Mouse (Mus musculus): ENCODE data around the gene Mia. TPM values are rescaled to one million over a fixed set of nuclear protein-coding genes. Genes with fewer than 3 reads are reported as not detected.

Gene Mia
- polyA plus RNA-seq, 1 experiment from 2014 or later, result 9.3 TPM

- Histone ChIP-seq H3K9ac (ENCODE audit: low read length) (peak overlapping the region; percentile 94), H3K27me3 (ENCODE audit: control insufficient read depth, insufficient read depth, low read length) (no peaks in the 10 kb centered on the region), H3K4me2 (ENCODE audit: low read depth, low read length) (peak overlapping the region; percentile 73), H3K9me3 (replicated peaks; ENCODE audit: control insufficient read depth, low read length) (no peaks in the 10 kb centered on the region), H3K4me3 (replicated peaks; ENCODE audit: low read length) (peak overlapping the region; percentile 80), H3K27ac (ENCODE audit: low read length) (peak overlapping the region; percentile 98), H3K36me3 (ENCODE audit: control insufficient read depth, insufficient read depth, low read length) (peaks cover 8% of the 10 kb centered on the region; the same call in 1 of the 2 replicates), H3K4me1 (ENCODE audit: control insufficient read depth, insufficient read depth, low read length) (peaks cover 58% of the 10 kb centered on the region)
- ATAC-seq (ENCODE audit: insufficient read depth, low FRiP score), result no peak
- WGBS, result 61% methylated on average over 23 of the region's 23 CpGs
These were observed 15.8 kb downstream of the Mia start for GRCm38 (mm10) chr7:27165007-27165655.

- Histone ChIP-seq H3K9me3 (replicated peaks; ENCODE audit: control insufficient read depth, low read length) (no peaks in the 10 kb centered on the region), H3K27me3 (ENCODE audit: control insufficient read depth, insufficient read depth, low read length) (no peaks in the 10 kb centered on the region), H3K9ac (ENCODE audit: low read length) (peak overlapping the region; percentile 94), H3K4me2 (ENCODE audit: low read depth, low read length) (peak overlapping the region; percentile 73), H3K4me1 (ENCODE audit: control insufficient read depth, insufficient read depth, low read length) (peaks cover 60% of the 10 kb centered on the region), H3K27ac (ENCODE audit: low read length) (no peak overlapping the region), H3K36me3 (ENCODE audit: control insufficient read depth, insufficient read depth, low read length) (peaks cover 11% of the 10 kb centered on the region), H3K4me3 (replicated peaks; ENCODE audit: low read length) (peak overlapping the region; percentile 80)
- ATAC-seq (ENCODE audit: insufficient read depth, low FRiP score), result no peak
- WGBS, result 77% methylated on average over 33 of the region's 33 CpGs
These were observed 16.6 kb downstream of the Mia start for GRCm38 (mm10) chr7:27164112-27164947.

- Histone ChIP-seq H3K4me2 (ENCODE audit: low read depth, low read length) (peak overlapping the region; percentile 73), H3K27me3 (ENCODE audit: control insufficient read depth, insufficient read depth, low read length) (no peaks in the 10 kb centered on the region), H3K9ac (ENCODE audit: low read length) (peak overlapping the region; percentile 94), H3K9me3 (replicated peaks; ENCODE audit: control insufficient read depth, low read length) (no peaks in the 10 kb centered on the region), H3K36me3 (ENCODE audit: control insufficient read depth, insufficient read depth, low read length) (peaks cover 20% of the 10 kb centered on the region), H3K27ac (ENCODE audit: low read length) (no peak overlapping the region), H3K4me3 (replicated peaks; ENCODE audit: low read length) (peak overlapping the region; percentile 80), H3K4me1 (ENCODE audit: control insufficient read depth, insufficient read depth, low read length) (peaks cover 60% of the 10 kb centered on the region)
- 62% methylated on average over 5 of the region's 5 CpGs for WGBS
- no peak for ATAC-seq (ENCODE audit: insufficient read depth, low FRiP score)
These were observed 17.5 kb downstream of the Mia start for GRCm38 (mm10) chr7:27163450-27163805.

- peak overlapping the region; percentile 73 for H3K4me2 ChIP-seq (ENCODE audit: low read depth, low read length)
- H3K9me3 ChIP-seq (replicated peaks; ENCODE audit: control insufficient read depth, low read length), result no peaks in the 10 kb centered on the region
- 72% methylated on average over 5 of the region's 5 CpGs for WGBS
- no peaks in the 10 kb centered on the region for H3K27me3 ChIP-seq (ENCODE audit: control insufficient read depth, insufficient read depth, low read length)
- peaks cover 60% of the 10 kb centered on the region for H3K4me1 ChIP-seq (ENCODE audit: control insufficient read depth, insufficient read depth, low read length)
- H3K4me3 ChIP-seq (replicated peaks; ENCODE audit: low read length), result peak overlapping the region; percentile 80; the same call in 1 of the 2 replicates
- no peak for ATAC-seq (ENCODE audit: insufficient read depth, low FRiP score)
- no peak overlapping the region for H3K27ac ChIP-seq (ENCODE audit: low read length)
- H3K36me3 ChIP-seq (ENCODE audit: control insufficient read depth, insufficient read depth, low read length), result peaks cover 25% of the 10 kb centered on the region
- H3K9ac ChIP-seq (ENCODE audit: low read length), result peak overlapping the region; percentile 94; the same call in 1 of the 2 replicates
These were observed 18.0 kb downstream of the Mia start for GRCm38 (mm10) chr7:27162780-27163449.

- Histone ChIP-seq H3K36me3 (ENCODE audit: control insufficient read depth, insufficient read depth, low read length) (peaks cover 29% of the 10 kb centered on the region), H3K9ac (ENCODE audit: low read length) (peak overlapping the region; percentile 34; the same call in 1 of the 2 replicates), H3K4me3 (replicated peaks; ENCODE audit: low read length) (no peak overlapping the region), H3K27ac (ENCODE audit: low read length) (no peak overlapping the region), H3K9me3 (replicated peaks; ENCODE audit: control insufficient read depth, low read length) (no peaks in the 10 kb centered on the region), H3K27me3 (ENCODE audit: control insufficient read depth, insufficient read depth, low read length) (no peaks in the 10 kb centered on the region), H3K4me1 (ENCODE audit: control insufficient read depth, insufficient read depth, low read length) (peaks cover 52% of the 10 kb centered on the region), H3K4me2 (ENCODE audit: low read depth, low read length) (no peak overlapping the region)
- ATAC-seq (ENCODE audit: insufficient read depth, low FRiP score), result no peak
- 84% methylated on average over 4 of the region's 4 CpGs for WGBS
These were observed 19.2 kb downstream of the Mia start for GRCm38 (mm10) chr7:27161744-27162143.

GRCm38 (mm10) chr7:27160921-27161320 lies 20.0 kb downstream of the Mia start:
- Histone ChIP-seq H3K36me3 (ENCODE audit: control insufficient read depth, insufficient read depth, low read length) (peaks cover 29% of the 10 kb centered on the region), H3K4me1 (ENCODE audit: control insufficient read depth, insufficient read depth, low read length) (peaks cover 52% of the 10 kb centered on the region), H3K4me2 (ENCODE audit: low read depth, low read length) (no peak overlapping the region), H3K27me3 (ENCODE audit: control insufficient read depth, insufficient read depth, low read length) (no peaks in the 10 kb centered on the region), H3K27ac (ENCODE audit: low read length) (no peak overlapping the region; the same call in 1 of the 2 replicates), H3K4me3 (replicated peaks; ENCODE audit: low read length) (no peak overlapping the region), H3K9ac (ENCODE audit: low read length) (0 out of 2 replicates have a peak overlapping the region, but pooled peaks have one; percentile 10), H3K9me3 (replicated peaks; ENCODE audit: control insufficient read depth, low read length) (no peaks in the 10 kb centered on the region)
- WGBS, result 88% methylated on average over 3 of the region's 3 CpGs
- no peak for ATAC-seq (ENCODE audit: insufficient read depth, low FRiP score)

GRCm38 (mm10) chr7:27159882-27160281 lies 21.1 kb downstream of the Mia start:
- H3K36me3 ChIP-seq (ENCODE audit: control insufficient read depth, insufficient read depth, low read length), result peaks cover 26% of the 10 kb centered on the region
- H3K4me1 ChIP-seq (ENCODE audit: control insufficient read depth, insufficient read depth, low read length), result peaks cover 44% of the 10 kb centered on the region
- H3K9me3 ChIP-seq (replicated peaks; ENCODE audit: control insufficient read depth, low read length), result no peaks in the 10 kb centered on the region
- no peaks in the 10 kb centered on the region for H3K27me3 ChIP-seq (ENCODE audit: control insufficient read depth, insufficient read depth, low read length)
- H3K4me2 ChIP-seq (ENCODE audit: low read depth, low read length), result no peak overlapping the region
- peak; percentile 87 for ATAC-seq (ENCODE audit: insufficient read depth, low FRiP score)
- 15% methylated on average over 8 of the region's 8 CpGs for WGBS
- H3K27ac ChIP-seq (ENCODE audit: low read length), result peak overlapping the region; percentile 1; the same call in 1 of the 2 replicates
- H3K9ac ChIP-seq (ENCODE audit: low read length), result no peak overlapping the region
- no peak overlapping the region for H3K4me3 ChIP-seq (replicated peaks; ENCODE audit: low read length)

GRCm38 (mm10) chr7:27159256-27159655 lies 21.7 kb downstream of the Mia start:
- Histone ChIP-seq H3K27me3 (ENCODE audit: control insufficient read depth, insufficient read depth, low read length) (no peaks in the 10 kb centered on the region), H3K4me2 (ENCODE audit: low read depth, low read length) (no peak overlapping the region), H3K9ac (ENCODE audit: low read length) (no peak overlapping the region), H3K9me3 (replicated peaks; ENCODE audit: control insufficient read depth, low read length) (no peaks in the 10 kb centered on the region), H3K4me3 (replicated peaks; ENCODE audit: low read length) (no peak overlapping the region), H3K27ac (ENCODE audit: low read length) (no peak overlapping the region), H3K4me1 (ENCODE audit: control insufficient read depth, insufficient read depth, low read length) (peaks cover 38% of the 10 kb centered on the region), H3K36me3 (ENCODE audit: control insufficient read depth, insufficient read depth, low read length) (peaks cover 21% of the 10 kb centered on the region)
- 97% methylated on average over 6 of the region's 6 CpGs for WGBS
- no peak for ATAC-seq (ENCODE audit: insufficient read depth, low FRiP score)

- no peaks in the 10 kb centered on the region for H3K9me3 ChIP-seq (replicated peaks; ENCODE audit: control insufficient read depth, low read length)
- WGBS, result 93% methylated on average over 9 of the region's 9 CpGs
These were observed 22.8 kb downstream of the Mia start for GRCm38 (mm10) chr7:27158171-27158570.

More at GRCm38 (mm10) chr7:27158171-27158570, 22.8 kb downstream of the Mia start:
- no peak for ATAC-seq (ENCODE audit: insufficient read depth, low FRiP score)
- Histone ChIP-seq H3K36me3 (ENCODE audit: control insufficient read depth, insufficient read depth, low read length) (peaks cover 21% of the 10 kb centered on the region), H3K27me3 (ENCODE audit: control insufficient read depth, insufficient read depth, low read length) (no peaks in the 10 kb centered on the region), H3K9ac (ENCODE audit: low read length) (no peak overlapping the region), H3K4me2 (ENCODE audit: low read depth, low read length) (no peak overlapping the region), H3K27ac (ENCODE audit: low read length) (no peak overlapping the region), H3K4me3 (replicated peaks; ENCODE audit: low read length) (no peak overlapping the region), H3K4me1 (ENCODE audit: control insufficient read depth, insufficient read depth, low read length) (peaks cover 28% of the 10 kb centered on the region)

All from stomach, embryonic 16.5 days (tissue).